Mouse (Mus musculus) c-Kit-positive CD71-positive TER-119-negative erythroid progenitor cells, embryonic 14.5 days (primary cell): ENCODE measurements at regions not wholly inside any gene's neighbourhood (a gene's known extent, or its start where the extent isn't known, plus 50 kb on each side); places are given as distances from the start of the nearest gene placed in this dataset.

ENCODE experiments used
- DNase-seq: peaks from one replicate; pipeline ENCODE4 v3.0.0-alpha.2; 2013; ENCODE audit warnings: low read depth

DNA sequence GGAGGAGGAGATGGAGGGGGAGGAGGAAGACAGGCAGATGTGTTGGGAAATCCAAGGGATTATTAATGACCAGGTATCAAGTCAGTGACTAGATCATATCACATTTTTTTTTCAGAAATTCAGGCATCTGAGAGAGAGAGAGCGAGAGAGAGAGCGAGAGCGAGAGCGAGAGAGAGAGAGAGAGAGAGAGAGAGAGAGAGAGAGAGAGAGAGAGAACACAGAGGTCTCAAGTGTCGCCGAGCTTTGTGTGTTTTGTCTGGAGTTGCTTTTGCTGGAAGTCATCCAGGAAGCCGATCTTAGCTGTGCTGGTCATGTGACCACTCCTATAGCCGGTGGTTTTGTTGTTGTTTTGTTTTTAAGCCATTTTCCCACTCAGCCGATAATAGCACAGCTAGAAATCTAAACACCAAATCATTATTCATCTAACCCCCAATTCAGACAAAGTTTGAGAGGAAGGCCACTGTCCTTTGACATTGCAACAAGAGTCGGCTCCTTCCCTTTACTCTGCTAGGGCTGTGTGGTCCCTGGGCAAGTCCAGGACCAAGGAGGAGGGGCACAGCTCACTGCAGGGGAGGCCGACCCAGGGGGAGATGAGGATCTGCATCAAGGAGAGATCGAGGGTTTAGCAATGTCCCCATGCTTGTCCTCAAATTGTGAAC lies 67.0 kb upstream of the Irf2bp2 start:
- no peak for DNase-seq

GRCm38 (mm10) chr8:126659691-126660657 lies 66.2 kb upstream of the Irf2bp2 start:
- no peak for DNase-seq

DNA sequence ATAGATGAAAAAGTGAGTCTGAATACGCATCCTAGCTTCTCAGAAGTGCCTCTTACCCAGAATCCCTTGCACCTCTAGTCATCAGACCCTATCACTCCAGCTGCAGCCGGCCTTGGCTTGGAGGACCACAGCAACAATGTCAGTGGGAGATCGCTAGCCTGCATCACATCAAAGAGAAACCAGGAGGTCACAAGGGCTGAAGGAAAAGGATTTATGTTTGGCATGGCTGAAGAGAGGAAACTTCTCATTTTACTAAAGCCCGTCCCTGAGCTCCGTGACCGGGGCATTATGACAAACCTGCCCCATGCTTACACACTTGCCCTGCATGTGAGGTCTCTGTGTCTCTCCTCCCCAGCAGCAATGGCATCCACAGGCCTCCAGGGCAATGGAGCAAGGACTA lies 63.8 kb upstream of the Irf2bp2 start:
- DNase-seq, result no peak

DNA sequence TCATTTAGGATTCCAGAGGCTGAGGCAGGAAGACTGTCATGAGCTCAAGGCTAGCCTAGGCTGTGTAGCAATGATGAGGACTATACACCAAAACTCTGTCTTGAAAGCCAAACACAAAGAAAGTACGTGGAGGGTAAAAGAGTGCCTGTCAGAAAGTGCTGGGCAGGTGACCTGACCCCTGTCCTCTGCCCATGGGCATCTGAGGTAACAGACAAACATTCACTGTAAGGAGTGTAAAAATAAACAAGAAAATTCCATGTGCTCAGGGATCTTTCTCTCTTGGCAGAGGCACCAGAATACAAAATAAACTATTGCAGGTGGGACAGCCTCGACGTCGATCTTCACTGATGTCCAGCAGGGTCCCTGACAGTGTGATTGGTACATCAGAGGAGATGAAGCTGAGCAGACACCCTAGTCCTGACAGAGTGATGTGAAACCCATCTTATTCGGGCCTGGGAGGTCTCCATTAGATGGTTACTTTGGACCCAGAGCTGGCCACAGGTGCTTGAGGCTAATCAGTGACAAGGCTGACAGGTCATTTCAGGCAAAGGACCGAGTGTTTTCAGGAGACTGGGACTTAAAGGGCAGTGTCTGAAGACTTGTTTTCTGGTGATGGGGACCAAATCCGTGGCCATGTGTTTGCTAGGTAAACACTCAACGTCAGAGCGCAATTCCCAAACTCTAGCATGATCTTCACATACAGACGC lies 62.9 kb upstream of the Irf2bp2 start:
- no peak for DNase-seq

DNA sequence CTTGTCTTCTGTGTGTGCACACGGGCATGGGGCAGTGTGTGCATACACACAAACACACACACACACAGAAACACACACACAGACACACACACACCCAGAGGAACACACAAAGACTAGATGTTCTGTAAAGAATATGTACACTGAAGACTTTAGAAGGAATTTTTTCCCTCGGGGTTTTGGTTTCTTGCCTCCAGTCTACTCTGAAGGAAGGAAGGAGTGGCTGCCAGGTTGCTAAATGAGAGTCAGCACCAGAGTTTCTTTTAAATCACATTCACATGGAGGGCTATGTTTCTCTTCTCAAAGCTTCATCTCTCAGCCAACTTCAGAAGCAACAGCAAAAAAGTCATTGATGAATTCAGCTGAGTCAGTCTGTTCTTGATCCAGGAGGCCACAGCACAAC lies 61.8 kb upstream of the Irf2bp2 start:
- no peak for DNase-seq

GRCm38 (mm10) chr8:126654353-126654752 lies 60.6 kb upstream of the Irf2bp2 start:
- DNase-seq, result no peak

- no peak for DNase-seq
These were observed 58.4 kb upstream of the Irf2bp2 start for GRCm38 (mm10) chr8:126652151-126652550.

GRCm38 (mm10) chr8:126650945-126651344 lies 57.2 kb upstream of the Irf2bp2 start:
- DNase-seq, result no peak

- DNase-seq, result no peak
These were observed 55.5 kb upstream of the Irf2bp2 start for GRCm38 (mm10) chr8:126649305-126649704.

- DNase-seq, result no peak
These were observed 53.6 kb upstream of the Irf2bp2 start for GRCm38 (mm10) chr8:126647350-126647749.

- no peak for DNase-seq
These were observed 53.0 kb upstream of the Irf2bp2 start for GRCm38 (mm10) chr8:126646604-126647311.

DNA sequence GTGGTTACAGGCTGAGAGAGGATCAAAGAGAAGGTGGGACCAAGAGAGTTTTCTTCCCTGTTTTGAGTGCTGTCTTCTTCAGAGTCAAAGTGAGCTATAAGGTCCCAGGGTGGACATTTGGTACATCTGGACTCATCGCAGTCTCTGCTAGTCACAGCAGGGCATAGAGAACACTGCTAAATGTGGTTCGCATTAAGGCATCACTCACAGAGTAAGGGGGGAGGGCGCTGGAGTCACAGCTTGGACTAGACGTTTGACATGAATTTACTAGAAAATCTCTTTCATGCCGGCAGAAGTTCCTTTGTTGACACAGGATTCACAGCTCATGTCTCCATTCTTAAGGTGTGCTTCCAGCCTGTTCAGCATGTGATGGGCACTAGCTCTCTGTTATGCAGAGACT lies 50.4 kb upstream of the Irf2bp2 start:
- no peak for DNase-seq
